Mouse (Mus musculus) adrenal gland, postnatal 14 days (tissue): ENCODE measurements around the gene Pnma1. TPM values are rescaled to one million over a fixed set of nuclear protein-coding genes. Genes with fewer than 3 reads are reported as not detected.

Experiments
- DNase-seq: peaks from one replicate; pipeline ENCODE4 v3.0.0; 2021; ENCODE audit warnings: mixed read lengths
- total RNA-seq: library from RNA; stranded (reverse); gene quantifications from 2 replicates; pipeline ENCODE4 v1.2.3, GENCODE M21; 2021

The Pnma1 gene
- total RNA-seq, 1 experiment from 2014 or later, result 0.44 TPM

- peak; percentile 61 for DNase-seq
Measured at GRCm38 (mm10) chr12:84100604-84101492, 47.4 kb downstream of the Pnma1 start, which contains the start of gene Acot6. Acot6 (plus strand) TSS chr12:84100654.

GRCm38 (mm10) chr12:84100071-84100470, 48.2 kb downstream of the Pnma1 start:
- peak; percentile 28 for DNase-seq

- DNase-seq, result no peak
Measured at GRCm38 (mm10) chr12:84099605-84100004, 48.7 kb downstream of the Pnma1 start.

Other genes with a start within 250 kb of the Pnma1 start
- gene Numb, start 226.6 kb downstream of the Pnma1 start, total RNA-seq, result 40.7 and 47.3 TPM in 2 replicates
- 13.8 and 15.0 TPM in 2 replicates for gene Riox1, start 197.9 kb downstream of the Pnma1 start, total RNA-seq
- not detected in 2 replicates for gene Heatr4, start 163.6 kb downstream of the Pnma1 start, total RNA-seq
- 31.7 and 39.1 TPM in 2 replicates for gene Acot2, start 160.6 kb downstream of the Pnma1 start, total RNA-seq
- gene Acot1, start 139.0 kb downstream of the Pnma1 start, total RNA-seq, result 8.0 and 20.7 TPM in 2 replicates
- gene Acot4, start 110.1 kb downstream of the Pnma1 start, total RNA-seq, result 3.0 and 3.3 TPM in 2 replicates
- not detected in 2 replicates for gene Gm49366, start 109.6 kb downstream of the Pnma1 start, total RNA-seq
- 0.33 TPM in 1 of 2 replicates, not detected in the other for gene Acot3, start 96.3 kb downstream of the Pnma1 start, total RNA-seq
- 0.56 and 0.83 TPM in 2 replicates for gene Acot5, start 79.2 kb downstream of the Pnma1 start, total RNA-seq
- gene Acot6, start 47.8 kb downstream of the Pnma1 start, total RNA-seq, result 4.7 and 5.5 TPM in 2 replicates
- gene Dnal1, start 34.1 kb downstream of the Pnma1 start, total RNA-seq, result 17.3 and 17.7 TPM in 2 replicates
- gene Elmsan1, start 70.4 kb upstream of the Pnma1 start, total RNA-seq, result 18.7 and 25.7 TPM in 2 replicates
- gene Ptgr2, start 136.7 kb upstream of the Pnma1 start, total RNA-seq, result 132 and 143 TPM in 2 replicates
- 42.2 and 52.6 TPM in 2 replicates for gene Zfp410, start 168.4 kb upstream of the Pnma1 start, total RNA-seq
- gene Coq6, start 213.2 kb upstream of the Pnma1 start, total RNA-seq, result 95.0 and 97.5 TPM in 2 replicates
- gene Fam161b, start 213.3 kb upstream of the Pnma1 start, total RNA-seq, result 2.0 and 3.0 TPM in 2 replicates